Mouse (Mus musculus): ENCODE results near the gene Slc37a2. TPM values are rescaled to one million over a fixed set of nuclear protein-coding genes. Genes with fewer than 3 reads are reported as not detected.

The Slc37a2 gene
- polyA plus RNA-seq, 1 experiment, result 44.1 TPM

DNA sequence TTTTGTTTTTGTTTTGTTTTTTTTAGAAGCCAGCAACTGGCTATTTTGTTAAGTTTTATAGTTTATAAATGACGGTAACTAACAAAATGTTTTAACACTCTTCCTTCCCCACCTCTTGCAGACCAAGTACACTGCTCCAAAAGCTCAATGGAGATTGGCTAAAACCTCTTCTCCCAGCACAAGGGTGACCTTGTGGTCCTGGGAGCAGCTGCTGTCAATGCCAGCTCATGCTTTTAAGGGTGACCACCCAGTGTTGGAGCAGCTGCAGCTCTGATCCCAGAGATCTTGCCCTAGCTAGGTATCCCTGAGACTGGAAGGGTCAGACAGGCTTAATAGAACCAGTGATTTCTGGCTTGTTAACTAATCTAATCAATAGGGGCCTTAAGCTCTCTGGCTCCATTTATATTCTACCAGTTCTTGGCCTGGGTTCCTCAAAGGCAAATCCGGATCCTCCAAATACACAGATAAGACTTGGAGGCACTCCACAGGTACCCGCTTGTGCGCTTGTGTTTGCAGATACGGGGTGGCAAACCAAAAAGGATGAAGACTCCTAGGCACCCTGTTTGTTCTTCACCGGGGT is 917 bp downstream of the Slc37a2 start:
- 56% methylated on average over 6 of the region's 6 CpGs for WGBS
- Histone ChIP-seq H3K4me1 (replicated peaks; ENCODE audit: control insufficient read depth, insufficient read depth, low read length) (peaks cover 18% of the 10 kb centered on the region), H3K27me3 (ENCODE audit: control insufficient read depth, insufficient read depth, low read length) (no peaks in the 10 kb centered on the region), H3K4me3 (ENCODE audit: control insufficient read depth, insufficient read depth, low read length) (peak overlapping the region; percentile 91), H3K27ac (ENCODE audit: control insufficient read depth, insufficient read depth, low read length) (peak overlapping the region; percentile 97), H3K36me3 (ENCODE audit: control insufficient read depth, insufficient read depth, low read length) (no peaks in the 10 kb centered on the region)
- DNase-seq, result no peak
- TF ChIP-seq POLR2A (IDR thresholded peaks at IDR 0.05; ENCODE audit: control insufficient read depth, extremely low read depth, insufficient read depth, low read length, poor library complexity) (no peak), CTCF (IDR thresholded peaks at IDR 0.05; ENCODE audit: borderline replicate concordance, control insufficient read depth, extremely low read depth, insufficient read depth, low read length, poor library complexity) (no peak)

- no peak overlapping the region for H3K27ac ChIP-seq (ENCODE audit: control insufficient read depth, insufficient read depth, low read length)
- TF ChIP-seq POLR2A (IDR thresholded peaks at IDR 0.05; ENCODE audit: control insufficient read depth, extremely low read depth, insufficient read depth, low read length, poor library complexity), result no peak
- TF ChIP-seq CTCF (IDR thresholded peaks at IDR 0.05; ENCODE audit: borderline replicate concordance, control insufficient read depth, extremely low read depth, insufficient read depth, low read length, poor library complexity), result no peak
- peaks cover 41% of the 10 kb centered on the region for H3K4me1 ChIP-seq (replicated peaks; ENCODE audit: control insufficient read depth, insufficient read depth, low read length)
- WGBS, result 92% methylated on average over 6 of the region's 6 CpGs
- DNase-seq, result no peak
- no peaks in the 10 kb centered on the region for H3K27me3 ChIP-seq (ENCODE audit: control insufficient read depth, insufficient read depth, low read length)
- no peak overlapping the region for H3K4me3 ChIP-seq (ENCODE audit: control insufficient read depth, insufficient read depth, low read length)
- no peaks in the 10 kb centered on the region for H3K36me3 ChIP-seq (ENCODE audit: control insufficient read depth, insufficient read depth, low read length)
These were observed 4.9 kb downstream of the Slc37a2 start for GRCm38 (mm10) chr9:37250631-37251030.

DNA sequence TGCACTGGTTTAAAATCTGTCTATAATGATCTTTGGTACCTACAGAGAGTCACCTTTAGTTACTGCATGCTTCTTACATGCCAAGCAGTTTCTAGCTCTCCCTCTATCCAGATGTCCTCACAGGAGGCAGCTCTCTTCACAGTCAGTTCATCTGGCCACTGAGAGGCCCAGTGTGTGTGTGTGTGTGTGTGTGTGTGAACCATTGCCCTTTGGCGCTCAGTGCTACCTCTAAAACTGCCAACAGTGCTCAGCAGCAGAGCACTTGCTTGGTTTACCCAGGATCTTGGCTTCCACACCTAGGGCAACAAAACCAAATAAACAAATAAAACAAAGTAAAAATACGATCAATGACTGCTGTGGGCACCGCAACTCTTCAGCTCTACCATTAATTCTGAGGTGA is 5.6 kb downstream of the Slc37a2 start:
- WGBS, result 97% methylated on average over 3 of the region's 3 CpGs
- H3K27me3 ChIP-seq (ENCODE audit: control insufficient read depth, insufficient read depth, low read length), result no peaks in the 10 kb centered on the region

GRCm38 (mm10) chr9:37248381-37248906 is 7.1 kb downstream of the Slc37a2 start:
- 77% methylated on average over 3 of the region's 3 CpGs for WGBS
- peak overlapping the region; percentile 70 for H3K27ac ChIP-seq (ENCODE audit: control insufficient read depth, insufficient read depth, low read length)
- peaks cover 56% of the 10 kb centered on the region for H3K4me1 ChIP-seq (replicated peaks; ENCODE audit: control insufficient read depth, insufficient read depth, low read length)
- DNase-seq, result peak; percentile 45
- H3K36me3 ChIP-seq (ENCODE audit: control insufficient read depth, insufficient read depth, low read length), result no peaks in the 10 kb centered on the region
- TF ChIP-seq POLR2A (IDR thresholded peaks at IDR 0.05; ENCODE audit: control insufficient read depth, extremely low read depth, insufficient read depth, low read length, poor library complexity) (no peak), CTCF (IDR thresholded peaks at IDR 0.05; ENCODE audit: borderline replicate concordance, control insufficient read depth, extremely low read depth, insufficient read depth, low read length, poor library complexity) (0 out of 2 replicates have a peak, but pooled peaks have one; percentile 49)
- H3K4me3 ChIP-seq (ENCODE audit: control insufficient read depth, insufficient read depth, low read length), result no peak overlapping the region
- no peaks in the 10 kb centered on the region for H3K27me3 ChIP-seq (ENCODE audit: control insufficient read depth, insufficient read depth, low read length)

More for the DNA sequence above, 5.6 kb downstream of the Slc37a2 start:
- Histone ChIP-seq H3K27ac (ENCODE audit: control insufficient read depth, insufficient read depth, low read length) (no peak overlapping the region), H3K36me3 (ENCODE audit: control insufficient read depth, insufficient read depth, low read length) (no peaks in the 10 kb centered on the region), H3K4me3 (ENCODE audit: control insufficient read depth, insufficient read depth, low read length) (no peak overlapping the region), H3K4me1 (replicated peaks; ENCODE audit: control insufficient read depth, insufficient read depth, low read length) (peaks cover 47% of the 10 kb centered on the region)
- no peak for DNase-seq
- TF ChIP-seq CTCF (IDR thresholded peaks at IDR 0.05; ENCODE audit: borderline replicate concordance, control insufficient read depth, extremely low read depth, insufficient read depth, low read length, poor library complexity) (no peak), POLR2A (IDR thresholded peaks at IDR 0.05; ENCODE audit: control insufficient read depth, extremely low read depth, insufficient read depth, low read length, poor library complexity) (no peak)

DNA sequence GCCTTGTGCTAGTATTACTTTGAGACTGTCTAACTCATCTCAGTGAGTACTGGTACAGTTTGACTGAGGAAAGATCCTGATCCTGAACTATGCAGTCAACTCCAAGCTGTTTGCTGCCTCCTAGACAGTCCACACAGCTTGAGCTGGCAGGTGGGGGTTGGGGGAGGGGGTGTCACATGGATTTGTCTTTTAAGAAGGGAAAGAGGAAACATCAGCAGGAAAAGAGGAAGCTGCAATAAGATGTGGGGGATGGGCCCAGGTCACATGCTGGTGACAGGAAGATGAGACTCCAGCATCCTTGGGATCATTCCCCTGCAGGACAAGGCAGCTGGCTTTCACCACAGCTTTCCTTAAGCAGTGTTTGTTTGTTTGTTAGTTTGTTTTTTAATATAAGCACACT is 8.1 kb downstream of the Slc37a2 start:
- DNase-seq, result peak; percentile 39
- H3K27ac ChIP-seq (ENCODE audit: control insufficient read depth, insufficient read depth, low read length), result peak overlapping the region; percentile 57; the same call in 1 of the 2 replicates
- H3K27me3 ChIP-seq (ENCODE audit: control insufficient read depth, insufficient read depth, low read length), result no peaks in the 10 kb centered on the region
- H3K36me3 ChIP-seq (ENCODE audit: control insufficient read depth, insufficient read depth, low read length), result no peaks in the 10 kb centered on the region
- TF ChIP-seq CTCF (IDR thresholded peaks at IDR 0.05; ENCODE audit: borderline replicate concordance, control insufficient read depth, extremely low read depth, insufficient read depth, low read length, poor library complexity), result no peak
- TF ChIP-seq POLR2A (IDR thresholded peaks at IDR 0.05; ENCODE audit: control insufficient read depth, extremely low read depth, insufficient read depth, low read length, poor library complexity), result no peak
- no peak overlapping the region for H3K4me3 ChIP-seq (ENCODE audit: control insufficient read depth, insufficient read depth, low read length)
- peaks cover 58% of the 10 kb centered on the region for H3K4me1 ChIP-seq (replicated peaks; ENCODE audit: control insufficient read depth, insufficient read depth, low read length)

DNA sequence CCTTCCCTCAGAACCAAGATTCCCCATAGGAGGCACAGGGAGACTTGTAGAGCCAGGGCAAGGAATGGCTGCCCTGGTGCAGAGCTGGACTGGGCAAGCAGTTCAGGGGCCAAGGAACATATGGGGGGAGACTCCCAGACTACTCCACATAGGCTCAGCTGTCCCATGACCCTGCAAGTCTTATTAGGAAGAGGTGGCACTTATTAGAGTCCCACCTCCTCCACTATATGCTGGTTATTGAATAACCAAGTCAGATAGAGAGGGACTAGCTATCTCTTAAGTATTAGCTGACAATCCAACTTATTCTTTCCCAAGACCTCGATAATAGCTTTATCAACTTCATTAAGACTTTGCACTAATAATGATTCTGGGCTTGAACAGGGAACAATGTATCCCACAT is 9.7 kb downstream of the Slc37a2 start:
- Histone ChIP-seq H3K4me3 (ENCODE audit: control insufficient read depth, insufficient read depth, low read length) (no peak overlapping the region), H3K4me1 (replicated peaks; ENCODE audit: control insufficient read depth, insufficient read depth, low read length) (peaks cover 60% of the 10 kb centered on the region), H3K27me3 (ENCODE audit: control insufficient read depth, insufficient read depth, low read length) (no peaks in the 10 kb centered on the region), H3K36me3 (ENCODE audit: control insufficient read depth, insufficient read depth, low read length) (no peaks in the 10 kb centered on the region; the same call in 1 of the 2 replicates), H3K27ac (ENCODE audit: control insufficient read depth, insufficient read depth, low read length) (peak overlapping the region; percentile 96)
- no peak for TF ChIP-seq POLR2A (IDR thresholded peaks at IDR 0.05; ENCODE audit: control insufficient read depth, extremely low read depth, insufficient read depth, low read length, poor library complexity)
- no peak for TF ChIP-seq CTCF (IDR thresholded peaks at IDR 0.05; ENCODE audit: borderline replicate concordance, control insufficient read depth, extremely low read depth, insufficient read depth, low read length, poor library complexity)
- 96% methylated on average over 1 of the region's 1 CpGs for WGBS
- DNase-seq, result no peak

All from thymus, adult 2 months (tissue).